Mouse (Mus musculus): ENCODE data around the gene Lrrc56. TPM values are rescaled to one million over a fixed set of nuclear protein-coding genes. Genes with fewer than 3 reads are reported as not detected.

Gene Lrrc56
- polyA plus RNA-seq, 1 experiment from 2014 or later: 12.1 TPM

GRCm38 (mm10) chr7:141193348-141193856 is 555 bp upstream of the Lrrc56 start:
- no peaks in the 10 kb centered on the region for H3K27me3 ChIP-seq
- H3K36me3 ChIP-seq: peaks cover 33% of the 10 kb centered on the region
- ATAC-seq (ENCODE audit: insufficient number of reproducible peaks, insufficient read depth, low FRiP score, low TSS enrichment): no peak; the same call in 1 of the 2 replicates
- H3K4me3 ChIP-seq: peak overlapping the region; percentile 89
- peak overlapping the region; percentile 95 for H3K4me2 ChIP-seq (replicated peaks)
- WGBS: under 1% methylated on average over 35 of the region's 43 CpGs
- H3K9me3 ChIP-seq: no peaks in the 10 kb centered on the region
- peak overlapping the region; percentile 86 for H3K27ac ChIP-seq
- peaks cover 21% of the 10 kb centered on the region for H3K4me1 ChIP-seq
- H3K9ac ChIP-seq: peak overlapping the region; percentile 92

- Histone ChIP-seq H3K4me1 (peaks cover 21% of the 10 kb centered on the region), H3K27me3 (no peaks in the 10 kb centered on the region), H3K27ac (peak overlapping the region; percentile 72), H3K4me2 (replicated peaks) (peak overlapping the region; percentile 95), H3K36me3 (peaks cover 28% of the 10 kb centered on the region), H3K9me3 (no peaks in the 10 kb centered on the region), H3K4me3 (peak overlapping the region; percentile 89), H3K9ac (peak overlapping the region; percentile 55)
- under 1% methylated on average over 23 of the region's 23 CpGs for WGBS
- no peak; the same call in 1 of the 2 replicates for ATAC-seq (ENCODE audit: insufficient number of reproducible peaks, insufficient read depth, low FRiP score, low TSS enrichment)
These were observed 452 bp downstream of the Lrrc56 start for GRCm38 (mm10) chr7:141194409-141194808.

GRCm38 (mm10) chr7:141194830-141195229 is 873 bp downstream of the Lrrc56 start:
- H3K4me2 ChIP-seq (replicated peaks): peak overlapping the region; percentile 95
- under 1% methylated on average over 28 of the region's 28 CpGs for WGBS

GRCm38 (mm10) chr7:141195754-141196153 is 1.8 kb downstream of the Lrrc56 start:
- Histone ChIP-seq H3K9me3 (no peaks in the 10 kb centered on the region), H3K27me3 (no peaks in the 10 kb centered on the region), H3K9ac (no peak overlapping the region), H3K4me2 (replicated peaks) (peak overlapping the region; percentile 95), H3K36me3 (peaks cover 15% of the 10 kb centered on the region), H3K4me1 (peaks cover 21% of the 10 kb centered on the region), H3K27ac (no peak overlapping the region), H3K4me3 (no peak overlapping the region; the same call in 1 of the 2 replicates)
- 80% methylated on average over 2 of the region's 2 CpGs for WGBS
- no peak for ATAC-seq (ENCODE audit: insufficient number of reproducible peaks, insufficient read depth, low FRiP score, low TSS enrichment)

More at GRCm38 (mm10) chr7:141194830-141195229, 873 bp downstream of the Lrrc56 start:
- H3K4me3 ChIP-seq: peak overlapping the region; percentile 89
- peak overlapping the region; percentile 72 for H3K27ac ChIP-seq
- peaks cover 24% of the 10 kb centered on the region for H3K36me3 ChIP-seq
- H3K27me3 ChIP-seq: no peaks in the 10 kb centered on the region
- peaks cover 21% of the 10 kb centered on the region for H3K4me1 ChIP-seq
- ATAC-seq (ENCODE audit: insufficient number of reproducible peaks, insufficient read depth, low FRiP score, low TSS enrichment): no peak
- H3K9me3 ChIP-seq: no peaks in the 10 kb centered on the region
- peak overlapping the region; percentile 55 for H3K9ac ChIP-seq

GRCm38 (mm10) chr7:141196619-141197282 is 2.8 kb downstream of the Lrrc56 start:
- Histone ChIP-seq H3K9me3 (no peaks in the 10 kb centered on the region), H3K36me3 (peaks cover 6% of the 10 kb centered on the region), H3K27ac (no peak overlapping the region), H3K4me1 (peaks cover 21% of the 10 kb centered on the region), H3K4me3 (no peak overlapping the region), H3K4me2 (replicated peaks) (no peak overlapping the region), H3K27me3 (no peaks in the 10 kb centered on the region), H3K9ac (no peak overlapping the region)
- no peak for ATAC-seq (ENCODE audit: insufficient number of reproducible peaks, insufficient read depth, low FRiP score, low TSS enrichment)
- WGBS: 94% methylated on average over 8 of the region's 8 CpGs

GRCm38 (mm10) chr7:141198121-141198520 is 4.2 kb downstream of the Lrrc56 start:
- WGBS: 98% methylated on average over 4 of the region's 4 CpGs
- no peak overlapping the region for H3K9ac ChIP-seq
- no peak overlapping the region for H3K27ac ChIP-seq
- H3K4me1 ChIP-seq: peaks cover 9% of the 10 kb centered on the region
- H3K9me3 ChIP-seq: no peaks in the 10 kb centered on the region
- no peaks in the 10 kb centered on the region for H3K27me3 ChIP-seq
- H3K4me3 ChIP-seq: no peak overlapping the region
- H3K4me2 ChIP-seq (replicated peaks): no peak overlapping the region
- no peaks in the 10 kb centered on the region for H3K36me3 ChIP-seq
- ATAC-seq (ENCODE audit: insufficient number of reproducible peaks, insufficient read depth, low FRiP score, low TSS enrichment): no peak

- Histone ChIP-seq H3K36me3 (no peaks in the 10 kb centered on the region), H3K4me1 (no peaks in the 10 kb centered on the region), H3K9me3 (no peaks in the 10 kb centered on the region), H3K9ac (no peak overlapping the region), H3K4me3 (no peak overlapping the region), H3K27me3 (no peaks in the 10 kb centered on the region), H3K4me2 (replicated peaks) (no peak overlapping the region), H3K27ac (no peak overlapping the region)
- ATAC-seq (ENCODE audit: insufficient number of reproducible peaks, insufficient read depth, low FRiP score, low TSS enrichment): no peak
- 76% methylated on average over 3 of the region's 3 CpGs for WGBS
These were observed 10.6 kb downstream of the Lrrc56 start for GRCm38 (mm10) chr7:141204546-141204945.

GRCm38 (mm10) chr7:141205504-141205903 is 11.5 kb downstream of the Lrrc56 start:
- no peaks in the 10 kb centered on the region for H3K27me3 ChIP-seq
- no peak overlapping the region for H3K9ac ChIP-seq
- H3K4me1 ChIP-seq: no peaks in the 10 kb centered on the region
- H3K27ac ChIP-seq: no peak overlapping the region
- no peaks in the 10 kb centered on the region for H3K9me3 ChIP-seq
- H3K4me2 ChIP-seq (replicated peaks): no peak overlapping the region
- WGBS: 88% methylated on average over 5 of the region's 5 CpGs
- no peak overlapping the region for H3K4me3 ChIP-seq
- no peak; the same call in 1 of the 2 replicates for ATAC-seq (ENCODE audit: insufficient number of reproducible peaks, insufficient read depth, low FRiP score, low TSS enrichment)
- no peaks in the 10 kb centered on the region for H3K36me3 ChIP-seq

GRCm38 (mm10) chr7:141206182-141206937 is 12.4 kb downstream of the Lrrc56 start:
- H3K4me2 ChIP-seq (replicated peaks): no peak overlapping the region
- 89% methylated on average over 18 of the region's 18 CpGs for WGBS
- no peaks in the 10 kb centered on the region for H3K4me1 ChIP-seq
- no peaks in the 10 kb centered on the region for H3K27me3 ChIP-seq
- no peak overlapping the region for H3K9ac ChIP-seq
- H3K36me3 ChIP-seq: no peaks in the 10 kb centered on the region
- ATAC-seq (ENCODE audit: insufficient number of reproducible peaks, insufficient read depth, low FRiP score, low TSS enrichment): no peak
- no peak overlapping the region for H3K4me3 ChIP-seq
- no peak overlapping the region for H3K27ac ChIP-seq
- no peaks in the 10 kb centered on the region for H3K9me3 ChIP-seq

GRCm38 (mm10) chr7:141209526-141209925 is 15.6 kb downstream of the Lrrc56 start:
- H3K4me2 ChIP-seq (replicated peaks): no peak overlapping the region
- H3K9ac ChIP-seq: no peak overlapping the region
- H3K4me3 ChIP-seq: no peak overlapping the region
- H3K27me3 ChIP-seq: no peaks in the 10 kb centered on the region
- H3K27ac ChIP-seq: no peak overlapping the region
- 66% methylated on average over 3 of the region's 3 CpGs for whole genome bisulfite sequencing
- no peak for ATAC-seq (ENCODE audit: insufficient number of reproducible peaks, insufficient read depth, low FRiP score, low TSS enrichment)
- H3K36me3 ChIP-seq: no peaks in the 10 kb centered on the region
- no peaks in the 10 kb centered on the region; the same call in 1 of the 2 replicates for H3K4me1 ChIP-seq
- no peaks in the 10 kb centered on the region for H3K9me3 ChIP-seq

- no peak overlapping the region for H3K27ac ChIP-seq
- H3K36me3 ChIP-seq: no peaks in the 10 kb centered on the region
- H3K4me1 ChIP-seq: peaks cover 5% of the 10 kb centered on the region; the same call in 1 of the 2 replicates
These were observed 16.2 kb downstream of the Lrrc56 start for GRCm38 (mm10) chr7:141210137-141210536.

More at GRCm38 (mm10) chr7:141210137-141210536, 16.2 kb downstream of the Lrrc56 start:
- no peaks in the 10 kb centered on the region for H3K9me3 ChIP-seq
- no peak overlapping the region for H3K9ac ChIP-seq
- H3K4me3 ChIP-seq: no peak overlapping the region
- H3K4me2 ChIP-seq (replicated peaks): no peak overlapping the region
- no peaks in the 10 kb centered on the region for H3K27me3 ChIP-seq
- WGBS: 84% methylated on average over 12 of the region's 12 CpGs
- ATAC-seq (ENCODE audit: insufficient number of reproducible peaks, insufficient read depth, low FRiP score, low TSS enrichment): no peak

Measured in embryonic facial prominence, embryonic 12.5 days (tissue).